Mouse (Mus musculus): Measurements from ENCODE around the gene Ggnbp2. TPM values are rescaled to one million over a fixed set of nuclear protein-coding genes. Genes with fewer than 3 reads are reported as not detected.

Gene Ggnbp2
- polyA plus RNA-seq (2015; fragmentation: Illumina TruSeq; extraction: RNeasy Lipid Tissue Mini Kit (QIAGEN cat#74804); ENCODE audit: insufficient read depth, low read depth, low replicate concordance) = 21.3 TPM

DNA sequence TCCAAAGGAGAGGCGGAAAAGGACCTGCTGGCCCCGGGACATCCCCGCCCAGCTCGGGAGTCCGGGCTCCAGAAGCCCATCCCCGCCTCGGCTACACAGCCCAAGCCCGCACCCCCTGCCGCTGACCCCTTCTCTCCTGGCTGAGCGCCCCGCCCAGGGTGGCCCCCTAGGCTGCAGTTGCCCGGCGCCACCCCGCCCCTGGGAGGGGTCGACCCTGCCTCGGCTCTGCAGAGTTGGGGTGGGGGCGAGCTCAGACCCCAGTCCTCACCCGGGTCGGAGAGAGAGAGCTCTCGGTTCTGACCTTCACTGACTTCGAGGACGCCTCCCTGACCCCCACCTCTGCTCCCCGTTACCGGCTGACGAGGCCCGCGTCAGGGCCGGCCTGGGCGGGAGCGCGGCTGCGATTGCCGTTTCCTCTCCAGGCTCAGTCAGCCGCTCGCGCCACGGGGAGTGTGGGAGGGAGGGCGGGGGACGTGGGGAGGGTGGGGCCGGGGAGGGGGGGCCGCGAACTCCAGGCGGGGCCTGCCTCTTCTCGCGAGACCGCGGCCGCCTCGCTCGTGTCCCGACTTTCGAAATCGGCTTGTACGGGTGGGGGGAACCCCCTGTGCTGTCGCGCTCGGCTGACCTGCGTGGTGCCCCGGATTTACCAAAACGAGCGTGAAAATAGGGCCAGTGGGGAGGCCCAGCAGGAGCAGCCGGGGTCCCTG, at the start of gene Ggnbp2:
Gene Ggnbp2, minus strand, starts transcription at position 481 of the 707 bp plus-strand sequence.

DNA sequence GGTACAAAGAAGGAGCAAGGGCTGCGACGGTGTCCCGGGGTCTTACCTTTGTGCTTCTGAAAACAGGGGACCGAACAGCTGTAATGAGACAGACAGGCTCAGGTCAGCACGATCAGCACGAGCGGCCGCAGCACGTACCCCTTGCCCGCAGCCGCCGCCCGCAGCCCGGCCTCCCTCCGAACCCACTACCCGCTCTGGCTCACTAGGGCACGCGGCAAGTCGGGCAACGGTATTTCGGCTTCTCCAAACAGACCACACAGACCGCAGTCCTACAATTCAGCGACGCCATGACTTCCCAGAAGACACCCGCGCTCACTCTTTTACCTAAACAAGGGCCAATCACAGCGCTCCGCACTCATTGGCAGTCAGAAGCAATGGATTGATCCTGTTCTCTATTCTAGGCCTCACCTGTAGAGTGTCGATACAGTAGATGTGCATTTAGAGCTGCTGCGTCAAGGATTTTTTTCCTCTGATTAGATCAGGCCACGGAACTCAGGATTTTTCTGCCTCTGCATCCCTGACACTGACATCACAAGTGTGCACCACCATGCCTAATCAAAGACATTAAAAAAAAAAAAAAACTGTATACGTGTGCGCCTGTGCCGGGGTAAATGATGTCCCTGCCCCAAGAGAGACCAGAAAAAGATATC, 45.6 kb upstream of the Ggnbp2 start, which contains the start of gene Znhit3:
Gene Znhit3, minus strand, starts transcription at position 314 of the 650 bp plus-strand sequence.

DNA sequence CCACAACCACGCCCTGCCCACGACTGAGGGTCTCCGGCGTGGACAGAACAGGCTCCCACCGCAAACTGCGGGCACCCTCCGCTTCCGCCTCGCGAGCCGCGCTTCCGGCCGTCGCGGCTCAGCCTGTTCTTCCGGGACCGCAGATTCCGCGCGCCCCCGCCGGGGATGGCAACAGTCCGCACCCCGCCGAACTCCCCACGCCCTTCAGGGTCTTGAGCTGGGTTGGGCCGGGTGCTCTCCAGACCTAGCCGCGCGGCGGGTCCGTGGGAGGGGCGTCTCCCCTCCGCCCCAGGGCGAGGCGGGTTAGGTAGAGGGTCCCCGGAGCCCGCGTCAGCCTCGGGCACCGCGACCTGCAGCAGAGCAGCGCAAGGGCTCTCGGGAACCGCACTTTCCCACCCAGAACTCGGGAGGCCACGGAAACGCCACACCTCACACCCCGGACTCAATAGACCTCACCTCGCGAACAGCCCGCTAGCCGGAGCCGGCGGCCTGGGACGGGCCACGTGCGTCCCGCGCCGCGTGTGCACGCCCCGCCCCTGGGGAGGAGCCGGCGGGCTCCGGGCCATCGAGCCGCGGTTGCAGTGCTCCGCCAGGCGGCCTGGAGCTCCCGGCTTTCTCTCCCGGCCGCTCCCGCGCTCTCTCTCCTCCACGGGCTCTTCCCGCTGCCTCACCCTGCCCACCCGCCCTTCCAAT, 9.3 kb upstream of the Ggnbp2 start, which contains the start of the genes Myo19 and Pigw:
Gene Myo19, plus strand, starts transcription at position 377 of the 693 bp plus-strand sequence.
Gene Pigw, minus strand, starts transcription at position 514 of the 693 bp plus-strand sequence.

DNA sequence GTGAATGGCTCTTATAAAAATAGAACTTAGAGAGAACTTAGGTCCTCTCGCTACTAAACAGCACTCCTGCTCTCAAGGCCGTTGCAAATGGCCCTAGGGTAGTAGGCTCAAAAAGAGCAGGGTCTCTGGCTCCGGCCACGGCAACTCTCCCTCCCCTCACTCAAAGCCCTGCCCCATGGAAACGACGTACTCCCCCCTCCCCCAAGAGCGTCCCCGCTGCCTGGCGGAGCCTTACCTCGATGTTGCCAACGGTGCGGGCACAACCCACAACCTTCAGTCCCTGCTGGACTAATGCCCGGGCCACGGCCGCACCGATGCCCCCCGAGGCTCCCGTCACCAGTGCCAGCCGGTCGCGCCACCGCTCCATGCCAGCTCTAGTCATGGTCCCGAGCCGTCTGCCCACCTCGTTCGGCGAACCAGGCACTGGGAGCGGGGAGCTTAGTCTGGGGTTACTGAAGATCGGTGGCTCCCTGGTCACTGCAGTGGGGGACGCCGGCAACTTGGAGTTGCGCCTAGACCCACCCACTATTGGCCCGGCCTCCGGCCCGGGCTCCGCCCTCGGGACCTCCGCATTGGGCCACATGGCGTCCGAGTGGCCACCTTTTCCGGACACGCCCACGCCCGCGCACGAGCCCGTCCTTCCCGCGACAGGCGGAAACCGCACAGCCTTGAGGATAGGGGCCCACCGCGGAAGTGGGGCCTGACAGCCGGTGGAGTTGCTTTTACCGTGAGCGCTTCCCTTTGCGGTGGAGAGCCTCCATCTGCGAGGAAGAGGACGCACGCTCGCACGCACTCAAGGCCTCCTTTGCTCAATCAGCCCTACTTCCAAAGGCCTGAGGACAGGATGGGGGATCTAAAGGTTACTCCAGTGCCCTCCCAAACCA, 41.9 kb downstream of the Ggnbp2 start, which contains the start of gene Dhrs11:
Gene Dhrs11, minus strand, starts transcription at position 479 of the 884 bp plus-strand sequence.

DNA sequence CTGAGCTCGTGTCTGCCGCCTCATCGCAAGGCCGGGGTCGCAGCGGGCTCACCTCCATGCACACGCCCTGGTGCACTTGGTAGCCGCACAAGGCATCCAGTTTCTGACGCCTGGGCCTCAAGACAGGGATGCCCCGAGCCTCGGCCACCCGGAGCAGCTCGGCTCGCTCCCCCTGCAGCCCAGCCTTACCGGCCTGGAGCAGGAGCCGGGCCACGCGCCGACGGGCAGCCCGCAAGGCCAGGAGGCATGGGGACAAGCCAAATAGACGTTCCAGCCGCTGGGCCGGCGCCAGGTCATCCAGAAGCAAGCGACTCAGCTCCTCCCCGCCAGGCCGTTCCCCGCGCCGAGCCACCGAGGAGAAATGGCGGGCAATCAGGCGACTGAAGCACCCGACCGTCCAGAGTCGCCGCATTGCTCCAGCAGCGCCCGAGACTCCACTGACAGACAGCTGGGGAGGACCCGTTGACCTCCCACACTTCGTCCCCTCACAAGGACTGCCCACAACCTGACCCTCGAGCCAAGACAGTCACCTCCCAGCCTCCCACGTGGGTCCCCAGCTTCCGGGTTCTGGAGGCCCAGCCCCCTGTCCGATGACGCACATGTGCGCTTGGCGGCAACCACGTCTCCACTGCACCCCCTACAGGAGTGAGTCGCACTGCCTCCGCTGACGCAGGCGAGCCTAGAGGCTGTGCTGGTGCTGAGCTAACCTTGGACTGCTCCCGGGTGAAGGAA, 51.5 kb downstream of the Ggnbp2 start, which contains the start of gene Mrm1:
Gene Mrm1, minus strand, starts transcription at position 555 of the 732 bp plus-strand sequence.

Other genes starting within 250 kb of the Ggnbp2 start
- gene Mrm1, start 51.3 kb downstream of the Ggnbp2 start, polyA plus RNA-seq (2015; fragmentation: Illumina TruSeq; extraction: RNeasy Lipid Tissue Mini Kit (QIAGEN cat#74804); ENCODE audit: insufficient read depth, low read depth, low replicate concordance) = 3.9 TPM
- gene Dhrs11, start 41.8 kb downstream of the Ggnbp2 start, polyA plus RNA-seq (2015; fragmentation: Illumina TruSeq; extraction: RNeasy Lipid Tissue Mini Kit (QIAGEN cat#74804); ENCODE audit: insufficient read depth, low read depth, low replicate concordance) = 1.8 TPM
- gene Myo19, start 9.3 kb upstream of the Ggnbp2 start, polyA plus RNA-seq (2015; fragmentation: Illumina TruSeq; extraction: RNeasy Lipid Tissue Mini Kit (QIAGEN cat#74804); ENCODE audit: insufficient read depth, low read depth, low replicate concordance) = 1.0 TPM
- 1.3 TPM for gene Pigw, start 9.5 kb upstream of the Ggnbp2 start, polyA plus RNA-seq (2015; fragmentation: Illumina TruSeq; extraction: RNeasy Lipid Tissue Mini Kit (QIAGEN cat#74804); ENCODE audit: insufficient read depth, low read depth, low replicate concordance)
- gene Znhit3, start 45.5 kb upstream of the Ggnbp2 start, polyA plus RNA-seq (2015; fragmentation: Illumina TruSeq; extraction: RNeasy Lipid Tissue Mini Kit (QIAGEN cat#74804); ENCODE audit: insufficient read depth, low read depth, low replicate concordance) = 5.5 TPM
- gene Car4, start 87.0 kb upstream of the Ggnbp2 start, polyA plus RNA-seq (2015; fragmentation: Illumina TruSeq; extraction: RNeasy Lipid Tissue Mini Kit (QIAGEN cat#74804); ENCODE audit: insufficient read depth, low read depth, low replicate concordance) = 37.5 TPM

All from pancreas, adult 10 weeks (tissue).